Mouse (Mus musculus): ENCODE results near the gene Gm21969. TPM values are rescaled to one million over a fixed set of nuclear protein-coding genes. Genes with fewer than 3 reads are reported as not detected.

The Gm21969 gene
- polyA plus RNA-seq, 1 experiment from 2014 or later: not detected

- H3K4me2 ChIP-seq (replicated peaks): peak overlapping the region; percentile 89
- WGBS: 52% methylated on average over 5 of the region's 5 CpGs
- no peak for ATAC-seq (ENCODE audit: low FRiP score)
- no peak overlapping the region for H3K27ac ChIP-seq
- peaks cover 20% of the 10 kb centered on the region for H3K4me1 ChIP-seq (replicated peaks; ENCODE audit: control insufficient read depth, insufficient read depth, low read length)
- H3K4me3 ChIP-seq (replicated peaks; ENCODE audit: low read length): peak overlapping the region; percentile 80
- H3K9me3 ChIP-seq (ENCODE audit: control insufficient read depth, low read length): no peaks in the 10 kb centered on the region
- peak overlapping the region; percentile 75 for H3K9ac ChIP-seq
- H3K27me3 ChIP-seq (ENCODE audit: control insufficient read depth, insufficient read depth, low read length): no peaks in the 10 kb centered on the region
- DNase-seq (ENCODE audit: low spot score): no peak
- H3K36me3 ChIP-seq (replicated peaks; ENCODE audit: control insufficient read depth, insufficient read depth): no peaks in the 10 kb centered on the region; the same call in 1 of the 2 replicates
Observed at GRCm38 (mm10) chr4:139624116-139624489, 21.1 kb downstream of the Gm21969 start.

- H3K9me3 ChIP-seq (ENCODE audit: control insufficient read depth, low read length): no peaks in the 10 kb centered on the region
- DNase-seq (ENCODE audit: low spot score): no peak
- H3K4me2 ChIP-seq (replicated peaks): peak overlapping the region; percentile 89
- H3K27ac ChIP-seq: no peak overlapping the region
- ATAC-seq (ENCODE audit: low FRiP score): no peak
- 78% methylated on average over 10 of the region's 10 CpGs for WGBS
- peak overlapping the region; percentile 75; the same call in 1 of the 2 replicates for H3K9ac ChIP-seq
- peaks cover 20% of the 10 kb centered on the region for H3K4me1 ChIP-seq (replicated peaks; ENCODE audit: control insufficient read depth, insufficient read depth, low read length)
- no peaks in the 10 kb centered on the region; the same call in 1 of the 2 replicates for H3K36me3 ChIP-seq (replicated peaks; ENCODE audit: control insufficient read depth, insufficient read depth)
- no peaks in the 10 kb centered on the region for H3K27me3 ChIP-seq (ENCODE audit: control insufficient read depth, insufficient read depth, low read length)
- H3K4me3 ChIP-seq (replicated peaks; ENCODE audit: low read length): no peak overlapping the region
Observed at GRCm38 (mm10) chr4:139624706-139625105, 21.7 kb downstream of the Gm21969 start.

GRCm38 (mm10) chr4:139627361-139627760 is 24.4 kb downstream of the Gm21969 start:
- no peak overlapping the region for H3K9ac ChIP-seq
- peaks cover 18% of the 10 kb centered on the region for H3K4me1 ChIP-seq (replicated peaks; ENCODE audit: control insufficient read depth, insufficient read depth, low read length)
- H3K27me3 ChIP-seq (ENCODE audit: control insufficient read depth, insufficient read depth, low read length): no peaks in the 10 kb centered on the region
- WGBS: 96% methylated on average over 11 of the region's 11 CpGs
- H3K36me3 ChIP-seq (replicated peaks; ENCODE audit: control insufficient read depth, insufficient read depth): no peaks in the 10 kb centered on the region; the same call in 1 of the 2 replicates
- H3K9me3 ChIP-seq (ENCODE audit: control insufficient read depth, low read length): no peaks in the 10 kb centered on the region
- H3K27ac ChIP-seq: no peak overlapping the region
- H3K4me2 ChIP-seq (replicated peaks): no peak overlapping the region
- no peak for DNase-seq (ENCODE audit: low spot score)
- no peak for ATAC-seq (ENCODE audit: low FRiP score)
- H3K4me3 ChIP-seq (replicated peaks; ENCODE audit: low read length): no peak overlapping the region

- Histone ChIP-seq H3K9ac (no peak overlapping the region), H3K36me3 (replicated peaks; ENCODE audit: control insufficient read depth, insufficient read depth) (peaks cover under 1% of the 10 kb centered on the region), H3K27me3 (ENCODE audit: control insufficient read depth, insufficient read depth, low read length) (no peaks in the 10 kb centered on the region), H3K9me3 (ENCODE audit: control insufficient read depth, low read length) (no peaks in the 10 kb centered on the region), H3K4me2 (replicated peaks) (no peak overlapping the region), H3K4me1 (replicated peaks; ENCODE audit: control insufficient read depth, insufficient read depth, low read length) (0 out of 2 replicates have a peak, but pooled peaks cover 4% of the 10 kb centered on the region), H3K4me3 (replicated peaks; ENCODE audit: low read length) (no peak overlapping the region), H3K27ac (no peak overlapping the region)
- DNase-seq (ENCODE audit: low spot score) (no peak), ATAC-seq (ENCODE audit: low FRiP score) (no peak)
- WGBS: 77% methylated on average over 10 of the region's 10 CpGs
Observed at GRCm38 (mm10) chr4:139630171-139630570, 27.2 kb downstream of the Gm21969 start.

DNA sequence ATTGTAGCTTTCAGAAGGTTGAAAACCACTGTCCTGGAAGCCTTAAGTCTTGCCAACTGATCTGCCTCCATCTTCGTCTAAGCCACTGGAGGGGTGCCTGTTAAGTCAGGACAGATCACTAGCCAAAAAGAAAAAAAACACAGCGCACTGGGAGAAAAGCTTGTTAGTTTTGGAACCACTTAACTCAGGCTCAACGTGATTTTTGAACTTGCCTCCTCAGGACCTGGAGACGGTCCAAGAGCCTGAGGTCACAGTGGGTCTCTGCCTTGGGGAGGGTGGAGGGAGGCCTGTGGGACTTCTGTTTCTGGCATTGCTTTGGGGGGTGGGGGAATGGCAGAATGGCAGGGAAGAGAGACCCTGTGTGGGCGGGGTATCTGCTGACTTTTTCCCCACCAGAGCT is 28.2 kb downstream of the Gm21969 start:
- Histone ChIP-seq H3K36me3 (replicated peaks; ENCODE audit: control insufficient read depth, insufficient read depth) (peaks cover 9% of the 10 kb centered on the region), H3K27me3 (ENCODE audit: control insufficient read depth, insufficient read depth, low read length) (no peaks in the 10 kb centered on the region), H3K4me1 (replicated peaks; ENCODE audit: control insufficient read depth, insufficient read depth, low read length) (0 out of 2 replicates have a peak, but pooled peaks cover 4% of the 10 kb centered on the region), H3K4me2 (replicated peaks) (no peak overlapping the region), H3K9me3 (ENCODE audit: control insufficient read depth, low read length) (no peaks in the 10 kb centered on the region), H3K4me3 (replicated peaks; ENCODE audit: low read length) (no peak overlapping the region), H3K27ac (no peak overlapping the region), H3K9ac (no peak overlapping the region)
- 71% methylated on average over 5 of the region's 5 CpGs for WGBS
- DNase-seq (ENCODE audit: low spot score) (no peak), ATAC-seq (ENCODE audit: low FRiP score) (no peak)

- 85% methylated on average over 7 of the region's 7 CpGs for WGBS
- no peak for DNase-seq (ENCODE audit: low spot score)
- Histone ChIP-seq H3K4me2 (replicated peaks) (no peak overlapping the region), H3K36me3 (replicated peaks; ENCODE audit: control insufficient read depth, insufficient read depth) (peaks cover 9% of the 10 kb centered on the region), H3K27ac (no peak overlapping the region), H3K27me3 (ENCODE audit: control insufficient read depth, insufficient read depth, low read length) (no peaks in the 10 kb centered on the region), H3K4me3 (replicated peaks; ENCODE audit: low read length) (no peak overlapping the region), H3K9ac (no peak overlapping the region), H3K9me3 (ENCODE audit: control insufficient read depth, low read length) (no peaks in the 10 kb centered on the region), H3K4me1 (replicated peaks; ENCODE audit: control insufficient read depth, insufficient read depth, low read length) (0 out of 2 replicates have a peak, but pooled peaks cover 4% of the 10 kb centered on the region)
- no peak for ATAC-seq (ENCODE audit: low FRiP score)
Observed at GRCm38 (mm10) chr4:139631569-139632253, 28.7 kb downstream of the Gm21969 start.

DNA sequence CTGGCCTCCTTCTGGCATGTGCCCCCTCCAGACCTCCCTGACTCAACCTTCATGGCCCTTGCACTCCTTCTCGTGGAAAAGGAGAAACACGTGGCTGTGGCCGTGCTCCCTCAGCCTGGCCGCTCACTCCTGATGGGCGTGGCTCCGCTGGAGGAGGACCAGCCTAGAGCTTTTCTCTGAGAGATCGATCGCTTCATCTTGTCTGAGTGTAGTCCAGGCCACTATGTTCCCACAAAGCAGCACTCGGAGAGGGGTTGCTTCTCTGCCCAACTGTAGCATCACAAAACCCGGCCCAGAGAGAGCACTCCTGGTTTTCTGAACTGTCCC is 29.2 kb downstream of the Gm21969 start:
- Histone ChIP-seq H3K4me3 (replicated peaks; ENCODE audit: low read length) (no peak overlapping the region), H3K27ac (no peak overlapping the region), H3K36me3 (replicated peaks; ENCODE audit: control insufficient read depth, insufficient read depth) (peaks cover 13% of the 10 kb centered on the region), H3K27me3 (ENCODE audit: control insufficient read depth, insufficient read depth, low read length) (no peaks in the 10 kb centered on the region), H3K4me1 (replicated peaks; ENCODE audit: control insufficient read depth, insufficient read depth, low read length) (0 out of 2 replicates have a peak, but pooled peaks cover 4% of the 10 kb centered on the region), H3K9me3 (ENCODE audit: control insufficient read depth, low read length) (no peaks in the 10 kb centered on the region), H3K4me2 (replicated peaks) (no peak overlapping the region), H3K9ac (no peak overlapping the region)
- DNase-seq (ENCODE audit: low spot score): no peak
- 83% methylated on average over 10 of the region's 10 CpGs for WGBS
- ATAC-seq (ENCODE audit: low FRiP score): no peak

DNA sequence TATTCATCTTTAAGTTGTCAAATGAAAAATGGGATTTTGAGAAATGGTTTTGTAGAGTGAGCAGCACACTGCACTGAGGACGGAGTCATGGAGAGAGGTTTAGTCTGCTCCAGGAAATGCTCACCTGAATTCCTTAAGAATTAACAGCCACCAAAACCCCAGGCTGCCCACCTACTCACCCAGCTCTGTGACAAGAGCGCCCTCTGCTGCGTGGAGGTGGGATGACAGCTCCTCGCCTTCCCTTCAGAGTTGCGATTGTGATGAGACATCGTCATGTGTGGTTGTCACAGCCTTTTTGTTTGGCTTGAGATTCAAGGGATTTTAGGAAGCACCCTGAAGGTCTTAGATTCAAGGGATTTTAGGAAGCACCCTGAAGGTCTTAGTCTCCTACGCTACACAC is 33.4 kb downstream of the Gm21969 start:
- ATAC-seq (ENCODE audit: low FRiP score) (no peak), DNase-seq (ENCODE audit: low spot score) (peak; percentile 85)
- no peak overlapping the region for H3K9ac ChIP-seq
- 32% methylated on average over 7 of the region's 7 CpGs for WGBS
- no peaks in the 10 kb centered on the region for H3K9me3 ChIP-seq (ENCODE audit: control insufficient read depth, low read length)
- no peaks in the 10 kb centered on the region for H3K27me3 ChIP-seq (ENCODE audit: control insufficient read depth, insufficient read depth, low read length)
- H3K27ac ChIP-seq: no peak overlapping the region
- no peak overlapping the region for H3K4me3 ChIP-seq (replicated peaks; ENCODE audit: low read length)
- H3K36me3 ChIP-seq (replicated peaks; ENCODE audit: control insufficient read depth, insufficient read depth): peaks cover 20% of the 10 kb centered on the region
- H3K4me2 ChIP-seq (replicated peaks): no peak overlapping the region
- peaks cover 14% of the 10 kb centered on the region for H3K4me1 ChIP-seq (replicated peaks; ENCODE audit: control insufficient read depth, insufficient read depth, low read length)

DNA sequence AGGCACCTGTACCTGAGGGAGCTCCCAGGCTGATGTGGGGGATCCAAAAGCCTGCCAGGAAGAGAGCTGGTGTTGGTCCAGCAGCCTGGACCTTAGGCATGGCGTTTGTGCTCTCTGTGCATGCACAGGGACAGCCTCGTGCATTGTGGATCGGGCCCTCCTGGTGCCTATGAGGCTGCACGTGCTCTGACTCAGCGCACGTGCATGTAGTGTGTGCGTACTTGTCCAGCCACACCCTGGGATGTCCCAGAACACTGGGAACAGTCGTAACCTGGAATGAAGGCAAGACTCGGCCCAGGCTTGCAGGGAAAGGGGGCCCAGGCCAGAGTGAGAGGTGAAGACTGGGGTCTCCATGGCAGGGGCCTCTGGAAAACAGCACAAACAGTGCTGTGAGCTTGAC is 34.9 kb downstream of the Gm21969 start:
- H3K4me3 ChIP-seq (replicated peaks; ENCODE audit: low read length): no peak overlapping the region
- H3K36me3 ChIP-seq (replicated peaks; ENCODE audit: control insufficient read depth, insufficient read depth): peaks cover 20% of the 10 kb centered on the region
- no peak overlapping the region for H3K9ac ChIP-seq
- no peak for ATAC-seq (ENCODE audit: low FRiP score)
- peaks cover 21% of the 10 kb centered on the region for H3K4me1 ChIP-seq (replicated peaks; ENCODE audit: control insufficient read depth, insufficient read depth, low read length)
- H3K4me2 ChIP-seq (replicated peaks): no peak overlapping the region
- DNase-seq (ENCODE audit: low spot score): no peak
- H3K27me3 ChIP-seq (ENCODE audit: control insufficient read depth, insufficient read depth, low read length): peaks cover 12% of the 10 kb centered on the region
- no peaks in the 10 kb centered on the region for H3K9me3 ChIP-seq (ENCODE audit: control insufficient read depth, low read length)
- H3K27ac ChIP-seq: no peak overlapping the region
- WGBS: 89% methylated on average over 9 of the region's 9 CpGs

DNA sequence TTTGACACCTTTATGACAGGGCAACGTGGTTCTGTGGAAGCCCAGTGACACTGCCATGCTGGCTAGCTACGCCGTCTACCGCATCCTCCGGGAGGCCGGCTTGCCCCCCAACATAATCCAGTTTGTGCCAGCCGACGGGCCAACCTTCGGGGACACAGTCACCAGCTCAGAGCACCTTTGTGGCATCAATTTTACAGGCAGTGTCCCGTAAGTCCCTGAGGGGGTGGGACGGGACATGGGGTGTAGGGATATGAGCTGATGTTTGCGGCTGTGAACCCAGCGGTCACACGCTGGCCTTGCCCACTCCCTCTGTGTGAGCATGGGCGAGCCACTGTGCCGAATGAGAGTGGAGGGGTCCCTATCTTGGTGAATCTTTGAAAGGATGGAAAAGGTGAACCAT is 35.4 kb downstream of the Gm21969 start:
- Histone ChIP-seq H3K36me3 (replicated peaks; ENCODE audit: control insufficient read depth, insufficient read depth) (peaks cover 20% of the 10 kb centered on the region), H3K27ac (no peak overlapping the region), H3K4me2 (replicated peaks) (no peak overlapping the region), H3K9me3 (ENCODE audit: control insufficient read depth, low read length) (no peaks in the 10 kb centered on the region), H3K4me3 (replicated peaks; ENCODE audit: low read length) (no peak overlapping the region), H3K27me3 (ENCODE audit: control insufficient read depth, insufficient read depth, low read length) (peaks cover 17% of the 10 kb centered on the region), H3K9ac (no peak overlapping the region), H3K4me1 (replicated peaks; ENCODE audit: control insufficient read depth, insufficient read depth, low read length) (peaks cover 21% of the 10 kb centered on the region)
- DNase-seq (ENCODE audit: low spot score): no peak
- 95% methylated on average over 16 of the region's 16 CpGs for WGBS
- no peak for ATAC-seq (ENCODE audit: low FRiP score)
